Mouse (Mus musculus) forebrain, embryonic 14.5 days (tissue): ENCODE results near the gene Apobec1. TPM values are rescaled to one million over a fixed set of nuclear protein-coding genes. Genes with fewer than 3 reads are reported as not detected.
"Not testable (repeated sequence)": the region's sequence is repeated elsewhere in the genome, so short reads cannot be mapped to it uniquely, and the experiment has no call there.

Experiments used
- ATAC-seq: fragments of 200-750 bp; cut with Nextera tagmentation; 2 replicates; pipeline ENCODE4 v1.8.0; 2017; ENCODE audit warnings: mild to moderate bottlenecking, moderate library complexity
- DNase-seq: peaks from one replicate; pipeline ENCODE4 v3.0.0-alpha.2; 2015; ENCODE audit warnings: low spot score
- H3K27ac ChIP-seq: fragments of 300-500 bp; sonication (generic); 2 replicates; pipeline ENCODE4 v1.5.1; 2014; ENCODE audit warnings: low read depth, mild to moderate bottlenecking, control low read depth, low read length, moderate library complexity
- H3K27me3 ChIP-seq: fragments of 300-500 bp; sonication (generic); replicated peaks from 2 replicates; pipeline ENCODE4 v1.6.1; 2014; ENCODE audit warnings: low read length, control low read depth, mixed read lengths; ENCODE audit not compliant: control insufficient read depth, insufficient read depth
- H3K36me3 ChIP-seq: fragments of 300-500 bp; sonication (generic); 2 replicates; pipeline ENCODE4 v1.6.1; 2014; ENCODE audit warnings: low read length, control low read depth; ENCODE audit not compliant: control insufficient read depth, insufficient read depth
- H3K4me1 ChIP-seq: fragments of 300-500 bp; sonication (generic); 2 replicates; pipeline ENCODE4 v1.6.1; 2014; ENCODE audit warnings: antibody characterized with exemption, low read length, control low read depth; ENCODE audit not compliant: control insufficient read depth, insufficient read depth
- H3K4me2 ChIP-seq: fragments of 300-500 bp; sonication (generic); 2 replicates; pipeline ENCODE4 v1.6.1; 2014; ENCODE audit warnings: mild to moderate bottlenecking, control low read depth, low read length
- H3K4me3 ChIP-seq: fragments of 300-500 bp; sonication (generic); 2 replicates; pipeline ENCODE4 v1.5.1; 2014; ENCODE audit warnings: low read depth, low read length, control low read depth
- H3K9ac ChIP-seq: fragments of 300-500 bp; sonication (generic); 2 replicates; pipeline ENCODE4 v1.6.1; 2014; ENCODE audit warnings: mild to moderate bottlenecking, low read length, control low read depth, moderate library complexity
- H3K9me3 ChIP-seq: fragments of 300-500 bp; sonication (generic); replicated peaks from 2 replicates; pipeline ENCODE4 v1.6.1; 2016; ENCODE audit warnings: low read length, control low read depth, mixed read lengths; ENCODE audit not compliant: control insufficient read depth
- WGBS: fragments of 180-500 bp; shearing (Covaris S2); extraction: QIAGEN DNeasy Blood & Tissue Kit; methylation state at CpG from one replicate; pipeline ENCODE4 v1.1.7; 2014; 5-methylcytosine and 5-hydroxymethylcytosine counted together
- polyA plus RNA-seq: library from polyadenylated mRNA; unstranded; fragments of >200 nt; fragmentation: Nextera tagmentation; extraction: Ambion mirVana; gene quantifications from 2 replicates; pipeline ENCODE4 v1.2.1, GENCODE M21; 2014

Gene Apobec1
- 3.7 and 4.3 TPM in 2 replicates for polyA plus RNA-seq

GRCm38 (mm10) chr6:122602242-122602991 is at the start of gene Apobec1:
TSS of gene Apobec1 (minus strand) at chr6:122602444.
- WGBS = 8% methylated on average over 22 of the region's 22 CpGs
- Histone ChIP-seq H3K4me3 (peak within 1 kb of the TSS; percentile 36), H3K9ac (peak within 1 kb of the TSS; percentile 57), H3K27me3 (no peaks in the 10 kb centered on the region), H3K4me1 (no peaks in the 10 kb centered on the region), H3K27ac (no peak within 1 kb of the TSS), H3K4me2 (peak within 1 kb of the TSS; percentile 54), H3K9me3 (no peaks in the 10 kb centered on the region), H3K36me3 (no peaks in the 10 kb centered on the region)
- peak; percentile 80 for DNase-seq
- ATAC-seq = peak; percentile 79

GRCm38 (mm10) chr6:122650398-122650980 is 48.2 kb upstream of the Apobec1 start:
- DNase-seq (no peak), ATAC-seq (no peak)
- no peaks in the 10 kb centered on the region for H3K9me3 ChIP-seq
- 68% methylated on average over 5 of the region's 5 CpGs for WGBS
- no peaks in the 10 kb centered on the region for H3K27me3 ChIP-seq
- no peaks in the 10 kb centered on the region for H3K36me3 ChIP-seq
- H3K27ac ChIP-seq = no peak overlapping the region
- H3K9ac ChIP-seq = no peak overlapping the region
- no peak overlapping the region for H3K4me3 ChIP-seq
- H3K4me1 ChIP-seq = no peaks in the 10 kb centered on the region
- H3K4me2 ChIP-seq = no peak overlapping the region

- no peak for DNase-seq
- H3K4me2 ChIP-seq = no peak overlapping the region
- no peak for ATAC-seq
- 78% methylated on average over 3 of the region's 3 CpGs for WGBS
- H3K4me3 ChIP-seq = no peak overlapping the region
- H3K4me1 ChIP-seq = no peaks in the 10 kb centered on the region
- H3K36me3 ChIP-seq = no peaks in the 10 kb centered on the region
- H3K27ac ChIP-seq = no peak overlapping the region
- H3K27me3 ChIP-seq = no peaks in the 10 kb centered on the region
- H3K9ac ChIP-seq = no peak overlapping the region
- H3K9me3 ChIP-seq = no peaks in the 10 kb centered on the region
These were observed 47.7 kb upstream of the Apobec1 start for GRCm38 (mm10) chr6:122649903-122650302.

GRCm38 (mm10) chr6:122644196-122644595 is 42.0 kb upstream of the Apobec1 start:
- not testable (repeated sequence) for H3K36me3 ChIP-seq, H3K9me3 ChIP-seq, H3K4me2 ChIP-seq, H3K9ac ChIP-seq, H3K27ac ChIP-seq, DNase-seq, H3K27me3 ChIP-seq, H3K4me3 ChIP-seq, ATAC-seq, H3K4me1 ChIP-seq
- 95% methylated on average over 19 of the region's 21 CpGs for WGBS

- not testable (repeated sequence) for H3K4me2 ChIP-seq, H3K9ac ChIP-seq, H3K4me3 ChIP-seq, H3K36me3 ChIP-seq, DNase-seq, H3K9me3 ChIP-seq, H3K4me1 ChIP-seq, ATAC-seq, H3K27ac ChIP-seq, H3K27me3 ChIP-seq
- 91% methylated on average over 4 of the region's 4 CpGs for WGBS
These were observed 35.3 kb upstream of the Apobec1 start for GRCm38 (mm10) chr6:122637566-122637965.

- DNase-seq = no peak
- WGBS = 80% methylated on average over 3 of the region's 3 CpGs
- no peaks in the 10 kb centered on the region for H3K27me3 ChIP-seq
These were observed 34.4 kb upstream of the Apobec1 start for GRCm38 (mm10) chr6:122636666-122637065.

GRCm38 (mm10) chr6:122635315-122635714 is 33.1 kb upstream of the Apobec1 start:
- Histone ChIP-seq H3K4me1 (no peaks in the 10 kb centered on the region), H3K4me2 (no peak overlapping the region), H3K9me3 (no peaks in the 10 kb centered on the region), H3K4me3 (no peak overlapping the region), H3K9ac (no peak overlapping the region), H3K27me3 (no peaks in the 10 kb centered on the region), H3K36me3 (no peaks in the 10 kb centered on the region), H3K27ac (no peak overlapping the region)
- DNase-seq (no peak), ATAC-seq (no peak)
- 91% methylated on average over 7 of the region's 7 CpGs for WGBS

More at GRCm38 (mm10) chr6:122636666-122637065, 34.4 kb upstream of the Apobec1 start:
- H3K9ac ChIP-seq = no peak overlapping the region
- no peak for ATAC-seq
- H3K36me3 ChIP-seq = no peaks in the 10 kb centered on the region
- no peak overlapping the region for H3K27ac ChIP-seq
- H3K4me2 ChIP-seq = no peak overlapping the region
- no peaks in the 10 kb centered on the region for H3K4me1 ChIP-seq
- no peak overlapping the region for H3K4me3 ChIP-seq
- H3K9me3 ChIP-seq = no peaks in the 10 kb centered on the region

- peak; percentile 13 for DNase-seq
- Histone ChIP-seq H3K4me2 (no peak overlapping the region), H3K27ac (no peak overlapping the region)
These were observed 31.2 kb upstream of the Apobec1 start for GRCm38 (mm10) chr6:122633411-122633810.

GRCm38 (mm10) chr6:122627469-122628108 is 25.3 kb upstream of the Apobec1 start:
- Histone ChIP-seq H3K27me3 (no peaks in the 10 kb centered on the region), H3K9me3 (no peaks in the 10 kb centered on the region), H3K4me3 (no peak overlapping the region), H3K4me1 (no peaks in the 10 kb centered on the region), H3K9ac (no peak overlapping the region), H3K4me2 (no peak overlapping the region; the same call in 1 of the 2 replicates), H3K36me3 (no peaks in the 10 kb centered on the region), H3K27ac (no peak overlapping the region)
- DNase-seq (no peak), ATAC-seq (no peak)
- 60% methylated on average over 20 of the region's 20 CpGs for WGBS

More at GRCm38 (mm10) chr6:122633411-122633810, 31.2 kb upstream of the Apobec1 start:
- no peak overlapping the region for H3K4me3 ChIP-seq
- ATAC-seq = no peak
- WGBS = 51% methylated on average over 9 of the region's 9 CpGs
- no peak overlapping the region for H3K9ac ChIP-seq
- H3K27me3 ChIP-seq = no peaks in the 10 kb centered on the region
- no peaks in the 10 kb centered on the region for H3K4me1 ChIP-seq
- H3K36me3 ChIP-seq = no peaks in the 10 kb centered on the region
- H3K9me3 ChIP-seq = no peaks in the 10 kb centered on the region
